Mouse (Mus musculus) lung, embryonic 16.5 days (tissue): ENCODE measurements around the gene Sulf2. TPM values are rescaled to one million over a fixed set of nuclear protein-coding genes. Genes with fewer than 3 reads are reported as not detected.

Source experiments
- polyA plus RNA-seq: library from polyadenylated mRNA; unstranded; fragments of >200 nt; fragmentation: Nextera tagmentation; extraction: Ambion mirVana; gene quantifications from 2 replicates; pipeline ENCODE4 v1.2.1, GENCODE M21; 2015

Sulf2 gene
- polyA plus RNA-seq, 1 experiment from 2014 or later = 28.2 TPM

Other genes with a start within 250 kb of the Sulf2 start
- 11.5 and 12.1 TPM in 2 replicates for gene Ncoa3, start 163.0 kb downstream of the Sulf2 start, polyA plus RNA-seq